ENCODE assay signal across 9 mouse cellular contexts in genomic region chr2:73775683-73776310, GRCm38 (mm10). TPM values are rescaled to one million over a fixed set of nuclear protein-coding genes. Genes with fewer than 3 reads are reported as not detected.
A peak's percentile ranks its signal among the peaks of the same experiment; 100 is the strongest.
DNase-seq lines count a peak whose midpoint lies in the region; ATAC-seq and TF ChIP-seq lines count a peak whose summit lies in the region.
"Had no signal": no experiment of that assay in that cellular context is flagged by ENCODE, and none has a peak within 500 bp of the region (broad histone marks: within the 10 kb centered on the region; RNA-seq: fewer than 3 reads in every experiment).

No protein-coding gene starts in this region.

- H3K9ac ChIP-seq in liver, adult 2 months (ENCODE audit: low read depth, low read length), result no peak overlapping the region
- peak overlapping the region; percentile 55 for H3K9ac ChIP-seq in embryonic facial prominence, embryonic 15.5 days
- peak overlapping the region; percentile 78 for H3K9ac ChIP-seq in intestine, embryonic 16.5 days (ENCODE audit: low read depth, low read length)
- peak overlapping the region; percentile 85 for H3K9ac ChIP-seq in neural tube, embryonic 14.5 days (replicated peaks; ENCODE audit: low read depth, low read length)

- WGBS in liver, adult 2 months, result 3% methylated on average over 22 of the region's 22 CpGs
- WGBS in embryonic facial prominence, embryonic 15.5 days, result under 1% methylated on average over 22 of the region's 22 CpGs
- 1% methylated on average over 22 of the region's 22 CpGs for WGBS in intestine, embryonic 16.5 days
- WGBS in neural tube, embryonic 14.5 days, result under 1% methylated on average over 22 of the region's 22 CpGs

- DNase-seq in liver, adult 2 months (ENCODE audit: extremely low read depth, low read depth, low spot score), result no peak
- DNase-seq in liver, result no peak
- DNase-seq in gastrocnemius, postnatal 4 days (ENCODE audit: low spot score in 2 of 2), result no peak
- DNase-seq in kidney, postnatal 4 days, result no peak
- no peak for DNase-seq in lung, postnatal 36 days

- peak overlapping the region; percentile 54; the same call in 1 of the 2 replicates for H3K4me3 ChIP-seq in liver, adult 2 months (ENCODE audit: insufficient read depth, low read depth, low read length)
- H3K4me3 ChIP-seq in embryonic facial prominence, embryonic 15.5 days (replicated peaks), result peak overlapping the region; percentile 60
- peak overlapping the region; percentile 95 for H3K4me3 ChIP-seq in intestine, embryonic 16.5 days (ENCODE audit: low read length)
- H3K4me3 ChIP-seq in neural tube, embryonic 14.5 days (ENCODE audit: low read depth, low read length), result peak overlapping the region; percentile 78

- peak overlapping the region; percentile 89 for H3K4me2 ChIP-seq in embryonic facial prominence, embryonic 15.5 days (replicated peaks)
- peak overlapping the region; percentile 91 for H3K4me2 ChIP-seq in intestine, embryonic 16.5 days (ENCODE audit: low read depth, low read length)
- peak overlapping the region; percentile 61 for H3K4me2 ChIP-seq in neural tube, embryonic 14.5 days (ENCODE audit: low read depth, low read length)

- no peak for TF ChIP-seq CTCF in liver, adult 2 months (IDR thresholded peaks at IDR 0.05; ENCODE audit: low read depth, low read length)

- H3K4me1 ChIP-seq in liver, adult 2 months (ENCODE audit: control insufficient read depth, insufficient read depth, low read length), result peaks cover 2% of the 10 kb centered on the region; the same call in 1 of the 2 replicates
- 0 out of 2 replicates have a peak, but pooled peaks cover 3% of the 10 kb centered on the region for H3K4me1 ChIP-seq in embryonic facial prominence, embryonic 15.5 days
- 0 out of 2 replicates have a peak, but pooled peaks cover 4% of the 10 kb centered on the region for H3K4me1 ChIP-seq in intestine, embryonic 16.5 days (ENCODE audit: control insufficient read depth, insufficient read depth, low read length)
- peaks cover 16% of the 10 kb centered on the region for H3K4me1 ChIP-seq in neural tube, embryonic 14.5 days (ENCODE audit: control insufficient read depth, insufficient read depth, low read length)

- no peaks in the 10 kb centered on the region for H3K79me2 ChIP-seq in liver, adult 2 months (ENCODE audit: control insufficient read depth, insufficient read depth, low read length)

- H3K36me3 ChIP-seq in liver, adult 2 months (ENCODE audit: control insufficient read depth, insufficient read depth, low read length), result no peaks in the 10 kb centered on the region
- no peaks in the 10 kb centered on the region for H3K36me3 ChIP-seq in embryonic facial prominence, embryonic 15.5 days
- H3K36me3 ChIP-seq in intestine, embryonic 16.5 days (ENCODE audit: control insufficient read depth, insufficient read depth, low read length), result no peaks in the 10 kb centered on the region
- H3K36me3 ChIP-seq in neural tube, embryonic 14.5 days (ENCODE audit: control insufficient read depth, insufficient read depth, low read length), result no peaks in the 10 kb centered on the region

- peaks cover 15% of the 10 kb centered on the region for H3K27me3 ChIP-seq in liver, adult 2 months (ENCODE audit: control insufficient read depth, insufficient read depth, low read length)
- peaks cover 4% of the 10 kb centered on the region; the same call in 1 of the 2 replicates for H3K27me3 ChIP-seq in embryonic facial prominence, embryonic 15.5 days
- H3K27me3 ChIP-seq in intestine, embryonic 16.5 days (replicated peaks; ENCODE audit: control insufficient read depth, insufficient read depth, low read length), result 0 out of 2 replicates have a peak, but pooled peaks cover 6% of the 10 kb centered on the region
- no peaks in the 10 kb centered on the region for H3K27me3 ChIP-seq in neural tube, embryonic 14.5 days (ENCODE audit: control insufficient read depth, insufficient read depth, low read length)

- H3K27ac ChIP-seq in liver, adult 2 months (replicated peaks; ENCODE audit: insufficient read depth, low read depth, low read length), result no peak overlapping the region
- H3K27ac ChIP-seq in embryonic facial prominence, embryonic 15.5 days (replicated peaks), result no peak overlapping the region
- no peak overlapping the region for H3K27ac ChIP-seq in intestine, embryonic 16.5 days (ENCODE audit: low read length)
- peak overlapping the region; percentile 90 for H3K27ac ChIP-seq in neural tube, embryonic 14.5 days (ENCODE audit: low read depth, low read length)
- H3K27ac ChIP-seq: macrophage had no signal

- no peak for TF ChIP-seq POLR2A in liver, adult 2 months (IDR thresholded peaks at IDR 0.05; ENCODE audit: extremely low read depth, insufficient read depth, low read length)

- H3K9me3 ChIP-seq in embryonic facial prominence, embryonic 15.5 days (replicated peaks), result no peaks in the 10 kb centered on the region
- H3K9me3 ChIP-seq in intestine, embryonic 16.5 days (ENCODE audit: control insufficient read depth, low read length), result no peaks in the 10 kb centered on the region
- H3K9me3 ChIP-seq in neural tube, embryonic 14.5 days (ENCODE audit: control insufficient read depth, low read length), result no peaks in the 10 kb centered on the region

- no peak for ATAC-seq in embryonic facial prominence, embryonic 15.5 days (ENCODE audit: insufficient number of reproducible peaks, low FRiP score, low TSS enrichment, low read depth)
- no peak for ATAC-seq in intestine, embryonic 16.5 days
- ATAC-seq in neural tube, embryonic 14.5 days (ENCODE audit: low read depth), result peak; percentile 35

RNA-seq across cellular contexts. Expression of gene Chn1, which starts 0.7 kb away (rescaled TPM):
- 0.18 and 0.40 TPM in 2 replicates for total RNA-seq in liver, adult 2 months (2014; rRNA removed)
- not detected in 2 replicates for polyA plus RNA-seq in liver, adult 2 months (2012; rRNA removed)
- 24.7 and 25.2 TPM in 2 replicates for polyA plus RNA-seq in embryonic facial prominence, embryonic 15.5 days (2015; fragmentation: Nextera tagmentation; extraction: Ambion mirVana)
- polyA plus RNA-seq in intestine, embryonic 16.5 days (2015; fragmentation: Nextera tagmentation; extraction: Ambion mirVana), result 11.3 and 12.5 TPM in 2 replicates
- polyA plus RNA-seq in neural tube, embryonic 14.5 days (2014; fragmentation: Nextera tagmentation; extraction: Ambion mirVana), result 124 and 135 TPM in 2 replicates
- total RNA-seq in gastrocnemius, postnatal 4 days (2021), result 10 to 100 TPM; 23.3 to 25.6 TPM
- polyA plus RNA-seq: macrophage had no signal

Comparison
In these comparisons a context has a peak if more than half of its experiments do, and no peak if none do; other contexts are left out.
1. RNA of gene Chn1, which starts 0.7 kb away (polyA plus RNA-seq): 124 to 135 TPM in neural tube, embryonic 14.5 days, 24.7 to 25.2 TPM in embryonic facial prominence, embryonic 15.5 days and 11.3 to 12.5 TPM in intestine, embryonic 16.5 days; not detected in liver, adult 2 months; every median in the first group is over 10 times any median in the second.
2. Peak in every context shown above with its lines, with median percentiles within 50 percentile points of each other: H3K4me3 ChIP-seq and H3K4me2 ChIP-seq.